Mouse (Mus musculus) CH12.LX (cell line): ENCODE measurements at regions not wholly inside any gene's neighbourhood (a gene's known extent, or its start where the extent isn't known, plus 50 kb on each side); places are given as distances from the start of the nearest gene placed in this dataset.

Experiments
- CTCF ChIP-seq, 2 experiments: IDR thresholded peaks in 1 of 2; conservative IDR thresholded peaks in 1 of 2; 2 replicates each; pipeline ENCODE4 v1.5.1; 2011 to 2012; ENCODE audit warnings: low read depth in 2 of 2, low read length in 2 of 2, improper control_type of control experiment in 1 of 2, inconsistent platforms in 1 of 2, mild to moderate bottlenecking in 1 of 2, moderate library complexity in 1 of 2
- ELF1 ChIP-seq: IDR thresholded peaks from 2 replicates; pipeline ENCODE4 v1.6.1; 2014; ENCODE audit warnings: low read depth, mild to moderate bottlenecking, inconsistent platforms, low read length, improper control_type of control experiment
- KAT2A ChIP-seq: IDR thresholded peaks from 2 replicates; pipeline ENCODE4 v1.6.1; 2012; ENCODE audit warnings: low read length, improper control_type of control experiment, inconsistent platforms; ENCODE audit not compliant: insufficient replicate concordance
- MAFK ChIP-seq: IDR thresholded peaks from 2 replicates; pipeline ENCODE4 v1.6.1; 2011; ENCODE audit warnings: low read length, improper control_type of control experiment; ENCODE audit not compliant: insufficient replicate concordance
- MAX ChIP-seq: IDR thresholded peaks from 2 replicates; pipeline ENCODE4 v1.6.1; 2011; ENCODE audit warnings: low read length, improper control_type of control experiment
- NRF1 ChIP-seq: IDR thresholded peaks from 2 replicates; pipeline ENCODE4 v1.6.1; 2014; ENCODE audit warnings: low read depth, mild to moderate bottlenecking, inconsistent platforms, low read length, improper control_type of control experiment, moderate library complexity
- PAX5 ChIP-seq: IDR thresholded peaks from 2 replicates; pipeline ENCODE4 v1.6.1; 2012; ENCODE audit warnings: low read length, inconsistent platforms, mixed read lengths
- POLR2A ChIP-seq: IDR thresholded peaks from 2 replicates; pipeline ENCODE4 v1.6.1; 2011; ENCODE audit warnings: low read depth, mild to moderate bottlenecking, improper control_type of control experiment, low read length
- TCF12 ChIP-seq: IDR thresholded peaks from 2 replicates; pipeline ENCODE4 v1.6.1; 2014; ENCODE audit warnings: low read depth, mild to moderate bottlenecking, inconsistent platforms, low read length, improper control_type of control experiment
- UBTF ChIP-seq: IDR thresholded peaks from 2 replicates; pipeline ENCODE4 v1.6.1; 2012; ENCODE audit warnings: low read depth, mild to moderate bottlenecking, inconsistent platforms, low read length, improper control_type of control experiment, moderate library complexity
- ZKSCAN1 ChIP-seq: IDR thresholded peaks from 2 replicates; pipeline ENCODE4 v1.6.1; 2012; ENCODE audit warnings: low read depth, inconsistent platforms, low read length, improper control_type of control experiment, borderline replicate concordance

- TF ChIP-seq CTCF (conservative IDR thresholded peaks at IDR 0.05 in 1 of 2, IDR thresholded peaks at IDR 0.05 in 1 of 2; ENCODE audit: low read depth in 2 of 2, low read length in 2 of 2) (no peak), PAX5 (no peak), KAT2A (no peak), POLR2A (no peak), MAX (no peak), TCF12 (no peak), MAFK (no peak), UBTF (no peak), ELF1 (no peak), ZKSCAN1 (no peak), NRF1 (no peak)
Observed at GRCm38 (mm10) chrX:12306940-12307339, 146.8 kb upstream of the Bcor start.
